Mouse (Mus musculus) limb, embryonic 14.5 days (tissue): ENCODE data around the gene Agtr1a. TPM values are rescaled to one million over a fixed set of nuclear protein-coding genes. Genes with fewer than 3 reads are reported as not detected.

Experiments used
- ATAC-seq: fragments of 200-750 bp; cut with Nextera tagmentation; 2 replicates; pipeline ENCODE4 v1.8.0; 2017; ENCODE audit warnings: low read depth, moderate number of reproducible peaks, moderate TSS enrichment; ENCODE audit not compliant: low FRiP score
- DNase-seq: peaks from one replicate; pipeline ENCODE4 v3.0.0-alpha.2; 2015; ENCODE audit warnings: low spot score
- H3K27ac ChIP-seq: fragments of 300-500 bp; sonication (generic); replicated peaks from 2 replicates; pipeline ENCODE4 v1.5.1; 2014; ENCODE audit warnings: low read depth, mild to moderate bottlenecking, low read length, moderate library complexity, mixed read lengths
- H3K27me3 ChIP-seq: fragments of 300-500 bp; sonication (generic); 2 replicates; pipeline ENCODE4 v1.6.1; 2014; ENCODE audit warnings: low read length, mixed read lengths; ENCODE audit not compliant: control insufficient read depth, insufficient read depth
- H3K36me3 ChIP-seq: fragments of 300-500 bp; sonication (generic); 2 replicates; pipeline ENCODE4 v1.6.1; 2014; ENCODE audit warnings: mild to moderate bottlenecking, low read length, moderate library complexity, mixed read lengths; ENCODE audit not compliant: control insufficient read depth, insufficient read depth
- H3K4me1 ChIP-seq: fragments of 300-500 bp; sonication (generic); 2 replicates; pipeline ENCODE4 v1.6.1; 2014; ENCODE audit warnings: antibody characterized with exemption, low read length, mixed read lengths; ENCODE audit not compliant: control insufficient read depth, insufficient read depth
- H3K4me2 ChIP-seq: fragments of 300-500 bp; sonication (generic); replicated peaks from 2 replicates; pipeline ENCODE4 v1.6.1; 2014; ENCODE audit warnings: low read depth, mild to moderate bottlenecking, low read length, moderate library complexity; ENCODE audit not compliant: severe bottlenecking
- H3K4me3 ChIP-seq: fragments of 300-500 bp; sonication (generic); replicated peaks from 2 replicates; pipeline ENCODE4 v1.5.1; 2014; ENCODE audit warnings: low read length
- H3K9ac ChIP-seq: fragments of 300-500 bp; sonication (generic); 2 replicates; pipeline ENCODE4 v1.6.1; 2014; ENCODE audit warnings: mild to moderate bottlenecking, low read depth, low read length, moderate library complexity; ENCODE audit not compliant: severe bottlenecking
- H3K9me3 ChIP-seq: fragments of 300-500 bp; sonication (generic); 2 replicates; pipeline ENCODE4 v1.6.1; 2016; ENCODE audit warnings: low read length; ENCODE audit not compliant: control insufficient read depth
- POLR2A ChIP-seq: fragments of 200-500 bp; IDR thresholded peaks from 2 replicates; pipeline ENCODE4 v1.8.0; 2012; ENCODE audit warnings: inconsistent platforms, mild to moderate bottlenecking, moderate library complexity, borderline replicate concordance; ENCODE audit not compliant: insufficient read depth, insufficient read length; ENCODE audit errors: extremely low read depth
- WGBS: fragments of 180-500 bp; shearing (Covaris S2); extraction: QIAGEN DNeasy Blood & Tissue Kit; methylation state at CpG from one replicate; pipeline ENCODE4 v1.1.7; 2014; 5-methylcytosine and 5-hydroxymethylcytosine counted together
- polyA plus RNA-seq, 2 experiments: library from polyadenylated mRNA; depleted of rRNA in 1 of 2; stranded (reverse) in 1 of 2; unstranded in 1 of 2; fragments of >200 nt; fragmentation: Nextera tagmentation in 1 of 2; extraction: Ambion mirVana in 1 of 2; gene quantifications; 2 replicates each; pipeline versions ENCODE4 v1.2.1 to v1.2.3; 2012 to 2014

The Agtr1a gene
- polyA plus RNA-seq, 2 experiments: 9.2 to 18.9 TPM

DNA sequence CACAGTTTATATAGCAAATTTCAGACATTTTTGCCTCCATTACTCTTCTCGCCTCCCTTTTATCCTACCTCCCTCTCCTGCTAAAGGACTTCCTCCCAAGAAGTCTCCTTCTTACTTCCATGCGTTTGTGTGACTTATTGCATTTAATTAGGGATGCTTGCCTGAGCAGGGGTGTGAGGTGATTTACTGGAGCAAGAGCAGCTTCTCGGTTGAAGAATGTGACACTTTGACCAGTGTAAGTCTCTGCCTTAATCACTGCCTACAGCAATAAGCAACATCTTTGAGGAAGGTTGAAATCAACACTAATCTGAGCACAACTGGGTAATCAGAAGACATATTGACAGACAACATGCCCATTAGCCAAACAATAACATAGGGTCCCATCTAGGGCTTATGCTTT lies 67.6 kb downstream of the Agtr1a start:
- Histone ChIP-seq H3K9me3 (no peaks in the 10 kb centered on the region; the same call in 1 of the 2 replicates), H3K4me2 (no peak overlapping the region), H3K36me3 (no peaks in the 10 kb centered on the region), H3K9ac (no peak overlapping the region), H3K4me1 (no peaks in the 10 kb centered on the region), H3K4me3 (no peak overlapping the region), H3K27me3 (no peaks in the 10 kb centered on the region), H3K27ac (no peak overlapping the region)
- 32% methylated on average over 3 of the region's 3 CpGs for WGBS
- ATAC-seq (no peak), DNase-seq (no peak)
- TF ChIP-seq POLR2A: no peak

- no peak for DNase-seq
- TF ChIP-seq POLR2A: no peak
- H3K9me3 ChIP-seq: no peaks in the 10 kb centered on the region
- 73% methylated on average over 5 of the region's 5 CpGs for WGBS
- H3K9ac ChIP-seq: no peak overlapping the region
- H3K4me3 ChIP-seq: no peak overlapping the region
- H3K4me1 ChIP-seq: no peaks in the 10 kb centered on the region
- no peaks in the 10 kb centered on the region for H3K36me3 ChIP-seq
- no peak overlapping the region for H3K4me2 ChIP-seq
- no peaks in the 10 kb centered on the region for H3K27me3 ChIP-seq
- H3K27ac ChIP-seq: no peak overlapping the region
- no peak for ATAC-seq
Observed at GRCm38 (mm10) chr13:30418611-30419010, 82.4 kb downstream of the Agtr1a start.

DNA sequence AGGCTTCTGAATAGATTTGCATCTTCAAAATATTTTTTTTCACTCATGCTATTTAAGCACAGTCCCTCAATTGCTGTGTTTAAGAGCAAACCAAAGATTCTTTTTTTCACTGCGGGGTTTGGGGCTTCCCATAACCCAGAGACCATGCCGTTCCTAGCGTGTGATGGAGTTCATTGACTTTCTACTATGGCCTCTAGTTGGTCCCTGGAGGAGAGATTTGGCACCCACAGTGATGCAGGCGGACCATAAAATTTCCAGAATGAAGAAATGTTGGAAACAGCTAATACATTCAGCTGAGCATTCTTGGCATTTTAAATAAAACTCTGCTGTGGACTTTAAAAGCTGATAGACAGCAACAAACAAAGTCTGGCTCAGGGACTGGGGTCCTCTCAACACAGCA lies 90.8 kb downstream of the Agtr1a start:
- peak; percentile 55 for DNase-seq
- H3K4me2 ChIP-seq: no peak overlapping the region
- no peaks in the 10 kb centered on the region for H3K9me3 ChIP-seq
- no peak overlapping the region for H3K4me3 ChIP-seq
- WGBS: 58% methylated on average over 4 of the region's 4 CpGs
- no peak overlapping the region for H3K9ac ChIP-seq
- H3K36me3 ChIP-seq: no peaks in the 10 kb centered on the region
- no peaks in the 10 kb centered on the region for H3K27me3 ChIP-seq
- H3K4me1 ChIP-seq: peaks cover 8% of the 10 kb centered on the region
- no peak overlapping the region for H3K27ac ChIP-seq
- TF ChIP-seq POLR2A: no peak
- peak; percentile 62; the same call in 1 of the 2 replicates for ATAC-seq

- Histone ChIP-seq H3K27me3 (no peaks in the 10 kb centered on the region), H3K4me2 (no peak overlapping the region), H3K9ac (no peak overlapping the region), H3K4me3 (no peak overlapping the region), H3K4me1 (peaks cover 8% of the 10 kb centered on the region), H3K27ac (no peak overlapping the region), H3K36me3 (no peaks in the 10 kb centered on the region), H3K9me3 (no peaks in the 10 kb centered on the region)
- ATAC-seq (no peak), DNase-seq (no peak)
- no peak for TF ChIP-seq POLR2A
- WGBS: 70% methylated on average over 1 of the region's 1 CpGs
Observed at GRCm38 (mm10) chr13:30427436-30427835, 91.2 kb downstream of the Agtr1a start.

Other genes with a start within 250 kb of the Agtr1a start
- gene Mboat1, start 200.0 kb upstream of the Agtr1a start, polyA plus RNA-seq (2012; rRNA removed): 5.7 TPM in 2 replicates
- 11.3 and 13.3 TPM in 2 replicates for gene Mboat1, start 200.0 kb upstream of the Agtr1a start, polyA plus RNA-seq (2014; fragmentation: Nextera tagmentation; extraction: Ambion mirVana)
- gene Uqcrfs1, start 208.9 kb downstream of the Agtr1a start, polyA plus RNA-seq (2012; rRNA removed): 113 and 117 TPM in 2 replicates
- gene Uqcrfs1, start 208.9 kb downstream of the Agtr1a start, polyA plus RNA-seq (2014; fragmentation: Nextera tagmentation; extraction: Ambion mirVana): 191 and 192 TPM in 2 replicates